Mouse (Mus musculus) forebrain, embryonic 11.5 days (tissue): ENCODE measurements around the gene Tanc1. TPM values are rescaled to one million over a fixed set of nuclear protein-coding genes. Genes with fewer than 3 reads are reported as not detected.

ENCODE experiments used
- ATAC-seq: fragments of 200-750 bp; cut with Nextera tagmentation; replicated peaks from 2 replicates; pipeline ENCODE4 v1.8.0; 2017; ENCODE audit warnings: moderate TSS enrichment; ENCODE audit not compliant: low FRiP score
- DNase-seq: peaks from one replicate; pipeline ENCODE4 v3.0.0-alpha.2; 2017; ENCODE audit warnings: low spot score
- H3K27ac ChIP-seq: fragments of 300-500 bp; sonication (generic); 2 replicates; pipeline ENCODE4 v1.5.1; 2014; ENCODE audit warnings: low read depth, low read length
- H3K27me3 ChIP-seq: fragments of 300-500 bp; sonication (generic); 2 replicates; pipeline ENCODE4 v1.6.1; 2014; ENCODE audit warnings: mild to moderate bottlenecking, low read length, mixed read lengths; ENCODE audit not compliant: control insufficient read depth, insufficient read depth
- H3K36me3 ChIP-seq: fragments of 300-500 bp; sonication (generic); 2 replicates; pipeline ENCODE4 v1.6.1; 2014; ENCODE audit warnings: mild to moderate bottlenecking, low read length, moderate library complexity, mixed read lengths; ENCODE audit not compliant: control insufficient read depth, insufficient read depth
- H3K4me1 ChIP-seq: fragments of 300-500 bp; sonication (generic); replicated peaks from 2 replicates; pipeline ENCODE4 v1.6.1; 2014; ENCODE audit warnings: low read length, mixed read lengths; ENCODE audit not compliant: control insufficient read depth, insufficient read depth
- H3K4me2 ChIP-seq: fragments of 300-500 bp; sonication (generic); 2 replicates; pipeline ENCODE4 v1.6.1; 2014; ENCODE audit warnings: low read depth, mild to moderate bottlenecking, low read length, moderate library complexity, mixed read lengths; ENCODE audit not compliant: severe bottlenecking
- H3K4me3 ChIP-seq: fragments of 300-500 bp; sonication (generic); 2 replicates; pipeline ENCODE4 v1.5.1; 2014; ENCODE audit warnings: low read depth, low read length
- H3K9ac ChIP-seq: fragments of 300-500 bp; sonication (generic); 2 replicates; pipeline ENCODE4 v1.6.1; 2014; ENCODE audit warnings: low read length
- H3K9me3 ChIP-seq: fragments of 300-500 bp; sonication (generic); 2 replicates; pipeline ENCODE4 v1.6.1; 2016; ENCODE audit warnings: low read length, mixed read lengths; ENCODE audit not compliant: control insufficient read depth
- WGBS: fragments of 180-500 bp; shearing (Covaris S2); extraction: QIAGEN DNeasy Blood & Tissue Kit; methylation state at CpG from one replicate; pipeline ENCODE4 v1.1.7; 2014; 5-methylcytosine and 5-hydroxymethylcytosine counted together
- polyA plus RNA-seq: library from polyadenylated mRNA; unstranded; fragments of >200 nt; fragmentation: Nextera tagmentation; extraction: Ambion mirVana; gene quantifications from 2 replicates; pipeline ENCODE4 v1.2.1, GENCODE M21; 2014

The Tanc1 gene
- polyA plus RNA-seq, 1 experiment from 2014 or later = 22.7 TPM

GRCm38 (mm10) chr2:59878221-59878620 lies 266.4 kb downstream of the Tanc1 start:
- H3K4me2 ChIP-seq = no peak overlapping the region
- DNase-seq (no peak), ATAC-seq (no peak)
- no peaks in the 10 kb centered on the region for H3K4me1 ChIP-seq
- 79% methylated on average over 19 of the region's 19 CpGs for WGBS
- no peaks in the 10 kb centered on the region for H3K27me3 ChIP-seq
- H3K9ac ChIP-seq = no peak overlapping the region
- no peak overlapping the region for H3K4me3 ChIP-seq
- H3K27ac ChIP-seq = no peak overlapping the region
- no peaks in the 10 kb centered on the region for H3K9me3 ChIP-seq
- H3K36me3 ChIP-seq = no peaks in the 10 kb centered on the region

GRCm38 (mm10) chr2:59881404-59881803 lies 269.6 kb downstream of the Tanc1 start:
- DNase-seq (no peak), ATAC-seq (no peak)
- Histone ChIP-seq H3K4me2 (peak overlapping the region; percentile 79; the same call in 1 of the 2 replicates), H3K4me1 (no peaks in the 10 kb centered on the region), H3K27ac (no peak overlapping the region), H3K36me3 (no peaks in the 10 kb centered on the region), H3K9me3 (no peaks in the 10 kb centered on the region), H3K4me3 (no peak overlapping the region; the same call in 1 of the 2 replicates), H3K27me3 (no peaks in the 10 kb centered on the region), H3K9ac (no peak overlapping the region)
- WGBS = 86% methylated on average over 6 of the region's 6 CpGs

- H3K9ac ChIP-seq = peak within 1 kb of the TSS; percentile 72
- H3K4me3 ChIP-seq = peak within 1 kb of the TSS; percentile 74
- DNase-seq (peak; percentile 95), ATAC-seq (peak; percentile 98)
- H3K36me3 ChIP-seq = no peaks in the 10 kb centered on the region
- H3K4me1 ChIP-seq = no peaks in the 10 kb centered on the region
- H3K4me2 ChIP-seq = peak within 1 kb of the TSS; percentile 79
- WGBS = 6% methylated on average over 57 of the region's 57 CpGs
- no peaks in the 10 kb centered on the region for H3K9me3 ChIP-seq
- no peaks in the 10 kb centered on the region for H3K27me3 ChIP-seq
- no peak within 1 kb of the TSS for H3K27ac ChIP-seq
These were observed 270.2 kb downstream of the Tanc1 start, which contains the start of gene Wdsub1 for GRCm38 (mm10) chr2:59881831-59882741. TSS of gene Wdsub1 (minus strand) at chr2:59882591.

- DNase-seq = no peak
- Histone ChIP-seq H3K4me2 (peak overlapping the region; percentile 79; the same call in 1 of the 2 replicates), H3K9ac (no peak overlapping the region), H3K27ac (no peak overlapping the region), H3K36me3 (no peaks in the 10 kb centered on the region), H3K4me1 (no peaks in the 10 kb centered on the region), H3K9me3 (no peaks in the 10 kb centered on the region), H3K4me3 (peak overlapping the region; percentile 74), H3K27me3 (no peaks in the 10 kb centered on the region)
- 71% methylated on average over 8 of the region's 8 CpGs for WGBS
- ATAC-seq = peak; percentile 45
These were observed 271.0 kb downstream of the Tanc1 start for GRCm38 (mm10) chr2:59882742-59883281.

- no peak overlapping the region for H3K9ac ChIP-seq
- H3K9me3 ChIP-seq = no peaks in the 10 kb centered on the region
- H3K4me1 ChIP-seq = no peaks in the 10 kb centered on the region
- H3K4me3 ChIP-seq = no peak overlapping the region
- DNase-seq (no peak), ATAC-seq (no peak)
- no peak overlapping the region for H3K27ac ChIP-seq
- no peaks in the 10 kb centered on the region for H3K27me3 ChIP-seq
- H3K4me2 ChIP-seq = no peak overlapping the region
- H3K36me3 ChIP-seq = no peaks in the 10 kb centered on the region
- WGBS = 87% methylated on average over 6 of the region's 6 CpGs
These were observed 277.9 kb downstream of the Tanc1 start for GRCm38 (mm10) chr2:59889699-59890098.

Other genes with a start within 250 kb of the Tanc1 start
- gene Dapl1, start 127.4 kb upstream of the Tanc1 start, polyA plus RNA-seq = 0.69 and 1.1 TPM in 2 replicates